Mouse (Mus musculus) lung, postnatal 0 days (tissue): ENCODE data around the gene Hoxc6. TPM values are rescaled to one million over a fixed set of nuclear protein-coding genes. Genes with fewer than 3 reads are reported as not detected.

Experiments
- ATAC-seq: fragments of 200-750 bp; cut with Nextera tagmentation; 2 replicates; pipeline ENCODE4 v1.8.0; 2017; ENCODE audit warnings: moderate library complexity
- DNase-seq: peaks from one replicate; pipeline ENCODE4 v3.0.0-alpha.2; 2016; ENCODE audit warnings: low spot score
- H3K27ac ChIP-seq: fragments of 300-500 bp; sonication (generic); 2 replicates; pipeline ENCODE4 v1.5.1; 2014; ENCODE audit warnings: antibody characterized with exemption, mild to moderate bottlenecking, low read length, mixed read lengths
- H3K27me3 ChIP-seq: fragments of 300-500 bp; sonication (generic); replicated peaks from 2 replicates; pipeline ENCODE4 v1.6.1; 2014; ENCODE audit warnings: low read length, mixed read lengths; ENCODE audit not compliant: insufficient read depth
- H3K36me3 ChIP-seq: fragments of 300-500 bp; sonication (generic); 2 replicates; pipeline ENCODE4 v1.6.1; 2014; ENCODE audit warnings: low read length, mixed read lengths; ENCODE audit not compliant: insufficient read depth
- H3K4me1 ChIP-seq: fragments of 300-500 bp; sonication (generic); 2 replicates; pipeline ENCODE4 v1.6.1; 2014; ENCODE audit warnings: antibody characterized with exemption, low read depth, low read length, mixed read lengths; ENCODE audit not compliant: insufficient read depth
- H3K4me2 ChIP-seq: fragments of 300-500 bp; sonication (generic); replicated peaks from 2 replicates; pipeline ENCODE4 v1.6.1; 2014; ENCODE audit warnings: low read depth, mild to moderate bottlenecking, low read length, moderate library complexity, mixed read lengths
- H3K4me3 ChIP-seq: fragments of 300-500 bp; sonication (generic); 2 replicates; pipeline ENCODE4 v1.5.1; 2014; ENCODE audit warnings: low read depth, low read length
- H3K9ac ChIP-seq: fragments of 300-500 bp; sonication (generic); replicated peaks from 2 replicates; pipeline ENCODE4 v1.6.1; 2014; ENCODE audit warnings: low read depth, mild to moderate bottlenecking
- H3K9me3 ChIP-seq: fragments of 300-500 bp; sonication (generic); 2 replicates; pipeline ENCODE4 v1.6.1; 2016; ENCODE audit warnings: low read length, mixed read lengths
- CTCF ChIP-seq: IDR thresholded peaks from 2 replicates; pipeline ENCODE4 v1.5.1; 2016; ENCODE audit warnings: antibody characterized with exemption, mild to moderate bottlenecking
- EP300 ChIP-seq: IDR thresholded peaks from 2 replicates; pipeline ENCODE4 v1.6.1; 2016; ENCODE audit warnings: antibody characterized with exemption, mild to moderate bottlenecking, control low read depth
- WGBS: fragments of 180-500 bp; shearing (Covaris S2); extraction: QIAGEN DNeasy Blood & Tissue Kit; methylation state at CpG from one replicate; pipeline ENCODE4 v1.1.7; 2014; 5-methylcytosine and 5-hydroxymethylcytosine counted together
- polyA plus RNA-seq: library from polyadenylated mRNA; unstranded; fragments of >200 nt; fragmentation: Nextera tagmentation; extraction: Ambion mirVana; gene quantifications from 2 replicates; pipeline ENCODE4 v1.2.1, GENCODE M21; 2015

The Hoxc6 gene
- polyA plus RNA-seq, 1 experiment from 2014 or later, result not detected

GRCm38 (mm10) chr15:103009265-103010111 is 11.4 kb downstream of the Hoxc6 start:
- Histone ChIP-seq H3K9ac (no peak overlapping the region), H3K9me3 (no peaks in the 10 kb centered on the region), H3K4me1 (no peaks in the 10 kb centered on the region), H3K36me3 (no peaks in the 10 kb centered on the region), H3K4me3 (no peak overlapping the region), H3K27me3 (peaks cover 87% of the 10 kb centered on the region), H3K27ac (no peak overlapping the region), H3K4me2 (no peak overlapping the region)
- DNase-seq (no peak), ATAC-seq (no peak)
- WGBS, result 3% methylated on average over 27 of the region's 27 CpGs
- TF ChIP-seq EP300 (no peak), CTCF (no peak)

GRCm38 (mm10) chr15:103010112-103010846 is 12.2 kb downstream of the Hoxc6 start:
- H3K9ac ChIP-seq, result no peak overlapping the region
- no peak overlapping the region for H3K4me2 ChIP-seq

DNA sequence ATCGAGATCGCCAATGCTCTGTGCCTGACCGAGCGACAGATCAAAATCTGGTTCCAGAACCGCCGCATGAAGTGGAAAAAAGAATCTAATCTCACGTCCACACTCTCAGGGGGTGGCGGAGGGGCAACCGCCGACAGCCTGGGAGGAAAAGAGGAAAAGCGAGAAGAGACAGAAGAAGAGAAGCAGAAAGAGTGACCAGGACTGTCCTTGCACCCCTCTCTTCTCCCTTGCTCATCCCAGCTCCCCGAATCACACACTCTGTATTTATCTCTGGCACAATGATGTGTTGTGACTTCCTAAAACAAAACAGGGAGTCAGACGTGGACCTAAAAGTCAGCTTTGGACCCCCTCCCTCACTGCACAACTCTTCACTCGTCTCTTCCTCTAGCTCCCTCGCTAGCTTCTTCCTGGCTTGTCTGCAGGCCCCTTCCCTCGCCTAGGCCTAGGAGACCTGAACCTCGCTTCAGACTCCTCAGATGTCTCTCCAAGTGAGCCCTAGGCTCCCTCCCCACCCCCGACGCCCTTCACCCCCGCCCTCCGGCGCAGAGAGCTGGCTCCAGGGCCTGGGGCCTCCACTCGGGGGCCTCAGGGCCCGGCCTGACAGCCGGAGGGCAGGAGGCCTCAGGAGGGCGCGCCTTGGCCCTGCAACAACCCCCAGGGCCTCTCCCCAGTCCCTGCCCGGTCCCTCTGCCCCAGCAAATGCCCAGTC is 12.9 kb downstream of the Hoxc6 start:
- DNase-seq, result no peak
- Histone ChIP-seq H3K9me3 (no peaks in the 10 kb centered on the region), H3K9ac (no peak overlapping the region), H3K27ac (no peak overlapping the region), H3K36me3 (no peaks in the 10 kb centered on the region), H3K4me3 (no peak overlapping the region), H3K4me2 (no peak overlapping the region), H3K27me3 (peaks cover 94% of the 10 kb centered on the region), H3K4me1 (no peaks in the 10 kb centered on the region)
- WGBS, result 14% methylated on average over 27 of the region's 28 CpGs
- TF ChIP-seq CTCF, result no peak
- no peak for TF ChIP-seq EP300
- no peak for ATAC-seq

More at GRCm38 (mm10) chr15:103010112-103010846, 12.2 kb downstream of the Hoxc6 start:
- no peak overlapping the region for H3K27ac ChIP-seq
- no peaks in the 10 kb centered on the region for H3K36me3 ChIP-seq
- H3K4me3 ChIP-seq, result no peak overlapping the region
- TF ChIP-seq EP300, result no peak
- TF ChIP-seq CTCF, result no peak
- H3K9me3 ChIP-seq, result no peaks in the 10 kb centered on the region
- DNase-seq (no peak), ATAC-seq (no peak)
- WGBS, result 4% methylated on average over 31 of the region's 31 CpGs
- peaks cover 93% of the 10 kb centered on the region for H3K27me3 ChIP-seq
- H3K4me1 ChIP-seq, result no peaks in the 10 kb centered on the region

- TF ChIP-seq CTCF (no peak), EP300 (no peak)
- Histone ChIP-seq H3K36me3 (no peaks in the 10 kb centered on the region), H3K27ac (no peak overlapping the region), H3K4me3 (no peak overlapping the region), H3K4me1 (no peaks in the 10 kb centered on the region), H3K9ac (no peak overlapping the region), H3K9me3 (no peaks in the 10 kb centered on the region), H3K27me3 (peaks cover 92% of the 10 kb centered on the region), H3K4me2 (no peak overlapping the region)
- DNase-seq (no peak), ATAC-seq (no peak)
- 9% methylated on average over 26 of the region's 26 CpGs for WGBS
These were observed 13.9 kb downstream of the Hoxc6 start for GRCm38 (mm10) chr15:103011928-103012486.

- H3K4me1 ChIP-seq, result no peaks in the 10 kb centered on the region
- peak; percentile 76 for DNase-seq
- no peak overlapping the region for H3K27ac ChIP-seq
These were observed 15.4 kb downstream of the Hoxc6 start for GRCm38 (mm10) chr15:103013238-103013984.

More at GRCm38 (mm10) chr15:103013238-103013984, 15.4 kb downstream of the Hoxc6 start:
- Histone ChIP-seq H3K9me3 (no peaks in the 10 kb centered on the region), H3K4me3 (peak overlapping the region; percentile 19; the same call in 1 of the 2 replicates), H3K4me2 (peak overlapping the region; percentile 38; the same call in 1 of the 2 replicates), H3K9ac (no peak overlapping the region), H3K36me3 (no peaks in the 10 kb centered on the region), H3K27me3 (peaks cover 92% of the 10 kb centered on the region)
- no peak for ATAC-seq
- TF ChIP-seq EP300 (no peak), CTCF (peak; percentile 72)
- 5% methylated on average over 17 of the region's 17 CpGs for whole genome bisulfite sequencing
